Mouse (Mus musculus) gastrocnemius, adult 8-10 months (tissue): Measurements from ENCODE around the gene Glyatl3. TPM values are rescaled to one million over a fixed set of nuclear protein-coding genes. Genes with fewer than 3 reads are reported as not detected.

Experiments
- DNase-seq, 2 experiments: peaks; one replicate each; pipeline ENCODE4 v3.0.0; 2022; ENCODE audit warnings: low spot score in 2 of 2
- total RNA-seq, 4 experiments: library from RNA; stranded (reverse); gene quantifications; 2 replicates each; pipeline ENCODE4 v1.2.4; 2022

Gene Glyatl3
- total RNA-seq, result not detected

DNA sequence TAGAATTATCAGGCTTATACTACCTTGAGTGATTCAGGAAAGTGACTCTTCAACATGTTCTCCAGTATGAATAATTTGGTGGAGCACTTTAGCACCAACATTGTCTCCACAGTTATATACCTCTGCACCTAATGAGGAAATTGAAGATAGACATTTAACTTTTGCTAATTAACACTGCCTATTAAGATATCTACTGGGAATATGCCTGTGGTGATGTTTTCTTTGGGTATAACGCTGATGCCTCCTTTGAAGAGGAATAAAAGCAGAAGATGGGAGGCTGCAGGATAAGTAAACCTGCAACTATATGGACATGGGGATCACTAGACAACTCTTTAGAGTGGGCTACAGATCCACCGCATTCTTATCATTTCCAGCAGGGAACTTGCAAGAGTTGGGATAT, at the start of gene Glyatl3:
Gene Glyatl3 (minus strand): TSS at position 101 of the 400 bp plus-strand sequence.
- no peak for DNase-seq

DNA sequence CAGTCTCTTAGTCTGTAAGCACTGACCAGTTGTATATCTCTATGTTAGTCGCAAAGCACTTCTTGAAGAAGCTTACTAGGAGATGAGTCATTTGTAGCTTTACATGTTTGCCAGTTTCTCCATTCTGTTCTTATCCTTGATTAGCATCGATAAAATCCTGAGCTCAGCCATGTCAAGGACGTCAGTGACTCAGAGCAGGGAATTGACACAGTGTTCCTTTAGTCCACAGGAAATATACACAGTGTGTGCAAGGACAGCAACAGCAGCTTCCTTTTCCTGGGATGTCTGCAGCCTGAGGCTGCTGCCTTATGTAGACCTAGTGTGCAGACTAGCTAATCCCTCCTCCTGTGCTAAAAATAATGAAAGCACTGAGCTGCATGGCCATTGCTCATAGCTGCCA, 34.4 kb upstream of the Glyatl3 start:
- DNase-seq, result no peak

DNA sequence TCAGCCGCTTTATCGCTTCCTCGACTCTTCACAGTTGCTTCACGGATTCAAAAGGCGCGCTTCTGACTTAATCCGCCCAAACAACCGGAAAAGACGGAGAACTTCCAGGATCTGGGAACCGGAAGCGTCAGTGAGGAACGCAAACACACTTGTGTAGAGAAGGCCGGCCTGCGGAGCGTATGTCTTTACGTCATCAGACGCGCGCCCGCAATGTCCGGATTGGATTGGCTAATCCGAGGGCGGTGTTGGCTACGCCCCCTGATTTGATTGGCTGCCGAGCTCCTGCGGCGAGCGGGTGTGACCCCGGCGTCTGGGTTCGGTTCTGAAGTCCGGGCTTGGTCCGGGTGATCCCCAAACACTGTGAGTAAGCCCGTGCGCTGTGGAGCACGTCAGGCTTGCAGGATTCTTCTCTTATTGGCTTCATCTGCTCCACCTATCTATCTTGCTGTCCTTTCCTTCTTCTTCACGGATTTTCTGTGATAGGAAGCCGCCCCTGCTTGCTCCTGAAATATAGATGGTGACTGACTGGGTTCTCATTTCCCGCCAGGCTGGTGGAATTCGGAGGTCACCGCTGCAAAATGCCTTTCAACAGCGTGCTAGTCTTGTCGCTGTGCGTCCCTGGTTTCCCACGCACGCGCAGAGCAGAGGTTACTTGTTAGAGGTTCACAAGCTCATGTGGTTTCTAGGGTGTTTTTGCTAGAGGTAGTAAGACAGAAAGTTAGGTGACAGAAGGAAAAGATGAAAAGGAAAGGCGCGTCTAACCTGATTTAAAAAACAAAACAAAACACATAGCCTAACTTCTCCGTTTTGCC, 20.5 kb upstream of the Glyatl3 start, which contains the start of the genes Mut and Cenpq:
Gene Mut (plus strand): TSS at position 266 of the 812 bp plus-strand sequence.
Gene Cenpq (minus strand): TSS at position 628 of the 812 bp plus-strand sequence.
- DNase-seq, result peak; percentile 96 to 97

DNA sequence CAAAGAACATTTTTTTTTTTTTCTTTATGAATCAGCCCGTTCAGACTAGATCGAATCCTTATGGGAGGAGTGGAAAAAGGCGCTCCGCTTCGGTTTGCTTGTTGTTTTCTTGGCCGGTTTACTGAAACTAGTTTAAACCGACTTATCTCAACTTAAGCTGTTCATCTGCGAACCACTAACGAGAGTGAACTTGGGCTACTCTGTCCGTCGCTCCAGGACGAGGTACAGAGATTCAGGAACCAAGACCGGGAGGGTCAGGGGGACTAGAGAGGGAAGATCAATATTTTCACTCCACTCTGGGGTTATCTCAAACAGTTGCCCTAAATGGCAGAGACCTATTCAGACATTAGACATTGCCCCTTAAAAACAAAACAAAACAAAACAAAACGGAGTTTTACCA, 19.8 kb upstream of the Glyatl3 start:
- DNase-seq, result no peak

DNA sequence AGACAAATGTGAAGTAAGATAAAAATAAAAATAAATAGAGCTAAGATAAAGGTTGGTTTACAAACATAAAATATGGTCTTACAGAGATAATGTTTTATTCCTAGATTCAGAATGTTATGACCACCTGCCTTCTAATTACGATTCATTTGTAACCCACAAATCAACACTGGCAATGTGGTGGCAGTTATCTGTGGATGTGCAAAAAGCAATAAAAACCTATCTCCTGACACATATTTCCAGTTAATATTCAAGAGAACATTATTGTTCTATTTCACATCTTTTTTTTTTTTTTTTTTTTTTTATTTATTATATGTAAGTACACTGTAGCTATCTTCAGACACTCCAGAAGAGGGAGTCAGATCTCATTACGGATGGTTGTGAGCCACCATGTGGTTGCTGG, 1.3 kb upstream of the Glyatl3 start:
- no peak for DNase-seq

DNA sequence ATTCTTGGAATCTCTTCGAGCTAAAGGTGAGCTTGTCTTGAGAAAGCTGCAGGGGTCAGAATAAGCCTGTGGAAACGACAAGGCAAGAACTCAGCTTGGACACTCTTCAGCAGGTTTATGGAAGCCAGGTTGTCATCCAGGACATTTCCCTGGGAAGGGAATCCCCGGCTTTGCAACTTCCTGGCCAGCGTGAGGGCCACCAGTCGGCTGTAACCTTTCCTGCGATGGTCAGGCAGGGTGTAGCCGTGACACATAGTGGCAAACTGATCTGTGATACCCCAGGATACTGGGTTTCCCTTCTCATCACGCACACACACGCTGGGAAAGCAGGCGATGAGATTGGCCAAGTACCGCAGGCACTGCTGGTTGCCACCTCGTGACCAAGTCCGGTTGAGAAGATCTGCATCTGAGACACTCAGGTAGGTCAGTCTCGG, 9.4 kb downstream of the Glyatl3 start:
- DNase-seq, result no peak

DNA sequence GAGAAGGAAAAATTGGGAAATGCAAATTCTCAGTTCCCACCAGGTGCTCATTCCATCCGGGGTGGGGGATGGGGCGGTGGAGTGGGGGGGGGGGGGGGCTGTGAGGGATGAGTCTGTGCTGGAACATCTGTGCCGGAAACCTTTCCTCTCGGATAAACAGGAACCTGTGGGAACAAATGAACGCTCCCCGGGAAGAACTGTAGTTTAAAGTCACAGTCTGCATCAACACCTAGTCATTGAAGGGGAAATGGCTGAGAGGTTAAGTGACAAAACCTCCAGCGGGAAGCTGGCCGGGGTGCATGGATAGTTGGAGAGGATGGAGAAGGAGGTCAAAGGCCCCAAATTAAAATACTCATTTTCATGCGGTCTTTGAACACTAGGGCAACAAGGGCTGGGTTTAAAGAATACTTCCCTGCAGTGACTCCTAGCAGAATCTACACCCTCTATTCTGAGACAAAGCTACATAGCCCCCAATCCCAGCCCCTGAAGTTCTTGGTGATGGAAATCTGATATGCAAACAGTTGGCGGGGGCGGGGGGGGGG, 10.0 kb downstream of the Glyatl3 start:
- DNase-seq, result no peak

DNA sequence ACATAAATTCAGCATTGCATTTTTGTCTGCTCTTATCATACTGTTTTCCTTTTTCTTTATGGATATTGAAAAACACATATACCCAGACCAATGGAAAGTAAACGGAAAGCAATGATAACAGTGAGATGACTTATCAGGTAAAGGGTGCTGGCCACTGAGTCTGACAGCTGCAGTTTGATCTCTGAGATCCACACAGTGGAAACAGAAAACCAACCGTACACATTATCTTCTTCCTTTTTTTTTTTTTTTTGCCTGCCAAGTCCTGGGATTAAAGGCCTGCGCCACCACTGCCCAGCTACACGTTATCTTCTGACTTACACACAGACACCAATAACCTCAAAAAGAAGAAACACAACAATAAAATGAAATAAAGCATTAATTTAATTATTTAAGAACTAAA, 10.8 kb downstream of the Glyatl3 start:
- DNase-seq, result no peak

DNA sequence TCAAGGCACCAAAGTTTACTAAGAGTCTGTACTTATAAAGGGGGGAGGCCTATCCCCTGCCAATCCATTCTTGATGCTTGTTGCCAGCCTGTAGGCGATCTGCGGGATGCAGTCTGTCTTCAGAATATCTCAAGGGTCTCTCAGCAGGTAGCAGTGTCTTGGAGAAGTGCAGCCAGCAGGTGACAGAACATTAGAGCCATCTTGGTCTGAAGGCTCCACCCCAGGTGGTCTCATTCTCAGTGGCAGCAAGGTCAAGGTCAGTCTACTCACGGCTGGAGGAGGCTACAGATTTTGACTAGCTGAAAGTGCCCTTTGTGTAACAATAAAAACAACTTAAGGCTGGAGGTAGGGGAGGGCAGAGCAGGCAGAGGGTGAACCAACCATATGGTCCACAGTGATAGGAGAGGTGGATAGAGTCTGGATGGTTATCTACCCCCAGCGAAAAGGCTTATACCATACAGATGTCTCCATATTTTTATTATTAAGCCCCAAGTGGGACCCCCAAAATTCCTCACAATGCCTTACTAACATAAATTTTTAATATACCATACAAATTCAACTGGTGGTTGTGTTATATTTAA, 14.3 kb downstream of the Glyatl3 start:
- DNase-seq, result no peak

DNA sequence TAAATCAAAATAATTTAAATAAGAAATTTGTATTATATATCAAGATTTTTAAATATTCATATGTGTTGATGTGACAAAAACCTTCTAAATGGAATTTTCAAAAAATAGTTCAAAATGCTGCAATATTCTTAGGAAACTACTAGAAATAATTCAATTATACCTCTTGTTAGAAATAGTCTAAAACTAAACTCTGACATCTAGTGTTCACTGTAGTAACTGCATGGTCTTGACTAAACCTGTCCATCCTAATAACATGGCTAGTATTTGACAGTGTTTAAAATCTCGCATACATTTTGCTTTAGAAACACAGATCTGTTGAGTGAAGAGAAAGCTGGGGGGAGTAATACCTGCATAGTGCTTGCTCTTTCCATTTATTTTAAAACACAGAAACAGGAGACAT, 17.3 kb downstream of the Glyatl3 start:
- no peak for DNase-seq

DNA sequence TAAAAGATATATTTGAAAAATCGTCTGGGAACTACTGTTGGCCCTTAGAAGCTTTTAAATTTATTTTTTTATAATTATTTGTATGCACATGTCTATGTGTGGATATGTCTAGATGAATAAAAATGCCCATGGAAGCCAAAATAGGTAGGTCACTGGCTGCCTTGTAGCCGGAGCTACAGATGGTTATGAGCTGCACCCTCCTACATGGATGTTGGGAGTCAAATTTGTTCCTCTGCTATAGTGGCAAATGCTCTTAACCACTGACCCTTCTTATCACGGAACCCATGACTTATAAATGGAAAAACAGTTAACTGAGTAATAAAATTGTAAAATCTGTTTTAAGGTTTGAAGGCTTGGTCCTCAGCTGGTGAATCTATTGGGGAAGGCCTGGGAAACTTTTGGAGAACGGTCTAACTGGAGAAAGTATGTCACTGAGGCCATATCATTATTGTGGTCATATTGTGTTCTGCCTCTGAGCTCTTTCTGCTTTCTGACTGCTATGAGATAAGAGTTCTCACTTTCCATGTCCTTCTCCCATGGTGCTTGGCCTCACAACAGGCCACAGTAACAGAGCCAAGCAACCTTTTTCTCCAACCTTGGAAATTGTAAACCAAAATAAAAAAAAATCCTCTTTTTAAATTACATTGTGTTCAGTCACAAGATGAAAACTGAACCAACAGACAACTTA, 26.2 kb downstream of the Glyatl3 start:
- DNase-seq, result no peak

DNA sequence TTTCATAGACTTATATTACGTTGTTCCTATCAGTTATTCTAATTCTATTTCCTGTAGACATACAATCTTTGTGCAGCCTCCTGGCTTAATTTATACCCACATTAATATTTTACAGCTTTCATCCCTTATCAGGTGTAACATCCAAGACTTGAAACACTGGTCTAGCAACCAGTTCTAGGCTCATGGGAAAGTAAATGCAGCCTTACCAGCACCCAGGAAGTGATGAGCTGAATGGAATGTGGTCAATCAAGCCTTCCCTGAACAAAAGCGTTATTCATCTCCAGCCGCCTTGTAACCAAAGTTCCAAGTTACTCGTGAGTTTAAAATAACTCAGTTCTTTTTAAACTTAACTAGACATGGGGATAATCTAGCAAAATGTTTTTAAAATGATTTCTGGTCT, 29.0 kb downstream of the Glyatl3 start:
- DNase-seq, result no peak

DNA sequence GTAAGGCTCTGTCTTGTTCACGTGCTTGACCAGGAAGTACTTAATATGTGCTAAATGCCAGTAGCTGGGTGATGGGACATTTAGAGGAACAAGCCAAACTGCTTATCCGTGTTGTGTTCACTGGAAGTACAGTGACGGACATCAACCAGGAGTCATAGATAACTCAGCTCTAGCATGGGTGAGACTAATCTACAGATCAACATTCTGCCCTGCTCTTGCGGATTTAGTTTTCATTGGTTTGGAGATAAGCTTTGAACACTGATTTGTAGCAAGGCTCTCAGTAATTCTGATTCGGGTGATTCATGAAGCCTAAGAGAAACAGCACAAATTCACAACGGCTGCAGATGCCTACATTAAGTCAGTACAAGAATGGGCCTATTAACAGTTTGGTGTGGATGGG, 32.0 kb downstream of the Glyatl3 start:
- no peak for DNase-seq

DNA sequence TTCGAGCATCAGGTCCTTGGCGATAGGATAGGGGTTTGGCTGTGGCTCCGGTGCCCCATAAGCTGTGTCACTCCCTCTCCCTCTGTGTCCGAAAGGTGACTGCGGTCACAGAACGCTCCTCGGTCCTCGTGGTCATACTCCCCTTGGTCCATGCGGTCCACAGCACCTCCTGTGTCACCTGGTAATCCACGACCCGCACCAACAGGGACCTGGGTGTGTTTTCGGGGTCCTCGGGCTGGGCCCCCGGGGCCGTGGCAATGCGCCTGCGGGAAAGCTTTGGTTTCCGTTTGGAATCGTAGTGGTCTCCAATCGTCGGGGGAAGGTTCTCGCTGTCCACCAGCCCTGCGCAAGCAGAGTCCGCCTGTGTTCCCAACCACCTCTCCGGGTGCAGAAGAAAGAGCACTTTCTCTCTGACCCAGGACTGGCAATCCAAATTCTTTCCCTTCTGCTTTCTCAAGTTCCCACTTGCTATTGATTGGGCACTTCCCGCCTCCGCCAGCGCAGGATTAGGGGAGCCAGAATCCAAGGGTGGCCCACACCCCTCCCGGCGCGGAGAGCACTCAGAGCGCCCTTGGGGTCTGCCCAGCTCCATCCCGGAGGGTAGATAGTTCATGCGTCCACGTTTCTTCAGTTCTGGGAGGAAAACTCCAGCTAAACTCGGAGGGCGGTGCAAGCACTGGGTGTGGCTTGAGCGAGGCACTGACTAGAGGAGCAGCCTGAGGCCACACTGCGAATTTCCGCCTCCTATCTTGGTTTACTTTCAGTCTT, 34.0 kb downstream of the Glyatl3 start, which contains the start of gene 9130008F23Rik:
Gene 9130008F23Rik (minus strand): TSS at position 636 of the 768 bp plus-strand sequence.
- peak; percentile 8 to 36 for DNase-seq

DNA sequence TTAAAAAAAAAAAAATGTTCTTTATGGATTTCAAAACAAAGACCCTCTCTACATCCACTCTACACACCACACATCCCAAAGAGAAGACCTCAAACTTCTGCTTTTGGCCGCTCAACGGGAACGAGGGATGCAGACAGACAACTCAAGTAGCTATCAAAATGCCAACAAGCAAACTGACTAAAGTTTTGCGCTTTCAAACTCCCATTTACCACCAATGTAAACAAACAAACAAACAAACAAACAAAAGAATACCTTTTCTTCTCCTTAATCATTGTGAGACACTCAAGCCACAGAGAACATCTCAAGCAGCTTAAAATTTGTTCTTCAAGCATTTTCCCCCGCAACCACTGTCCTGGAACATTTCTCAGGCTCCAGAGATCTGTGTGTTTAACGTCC, 34.6 kb downstream of the Glyatl3 start:
- DNase-seq, result no peak

DNA sequence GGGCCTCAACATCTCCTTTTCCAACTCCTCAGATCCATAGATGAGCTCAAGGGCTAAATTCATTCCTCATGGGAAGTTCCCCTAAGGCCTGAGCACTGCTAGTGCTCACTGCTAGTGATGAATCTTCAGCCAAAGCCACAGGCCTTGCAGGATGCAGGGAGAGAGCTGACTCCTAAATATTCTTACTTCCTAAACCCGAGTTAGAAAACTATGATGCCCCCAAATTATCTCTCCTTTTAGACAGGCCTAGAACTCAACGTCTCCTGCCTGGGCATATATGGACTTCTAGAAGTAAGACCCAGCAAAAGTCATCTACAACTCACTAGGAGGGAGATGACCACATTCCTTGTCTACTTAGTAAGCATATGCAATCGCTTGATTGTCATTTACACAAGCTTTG, 36.4 kb downstream of the Glyatl3 start:
- no peak for DNase-seq

DNA sequence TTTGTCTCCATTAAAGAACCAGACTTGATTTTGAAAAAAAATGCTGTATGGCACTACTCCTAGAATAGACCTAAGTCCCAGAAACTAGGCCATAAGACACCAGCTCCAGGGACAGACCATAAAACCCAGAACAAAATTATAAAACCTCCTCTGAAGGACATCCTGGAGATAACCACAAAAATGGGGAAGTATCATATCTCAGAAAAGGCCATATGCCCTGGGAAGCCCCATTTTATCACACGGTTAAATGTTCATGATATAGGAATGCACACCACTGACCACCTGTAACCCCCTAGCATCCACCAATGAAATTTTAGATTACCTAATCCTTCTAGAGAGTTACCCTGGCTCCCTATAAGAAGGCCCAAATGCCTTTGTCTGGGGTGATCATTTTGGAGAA, 38.6 kb downstream of the Glyatl3 start:
- no peak for DNase-seq

DNA sequence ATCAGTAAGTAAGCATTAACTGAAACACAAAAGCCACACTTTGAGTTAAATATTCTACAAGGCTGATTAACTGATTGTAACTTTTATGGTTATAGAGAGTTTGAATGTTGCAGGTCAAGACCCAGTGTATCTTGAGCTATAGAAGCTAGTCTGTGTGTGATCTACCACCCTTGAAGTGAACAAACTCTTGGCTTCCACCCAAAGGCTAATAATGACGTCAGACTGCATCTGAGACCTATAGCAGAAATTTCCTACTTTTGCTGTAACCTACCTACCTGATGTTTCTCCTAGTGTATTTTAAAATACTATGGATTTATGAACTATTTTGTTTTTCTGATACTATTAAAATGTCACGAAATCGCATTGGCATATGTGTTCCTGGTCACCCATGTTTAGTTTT, 39.4 kb downstream of the Glyatl3 start:
- no peak for DNase-seq

DNA sequence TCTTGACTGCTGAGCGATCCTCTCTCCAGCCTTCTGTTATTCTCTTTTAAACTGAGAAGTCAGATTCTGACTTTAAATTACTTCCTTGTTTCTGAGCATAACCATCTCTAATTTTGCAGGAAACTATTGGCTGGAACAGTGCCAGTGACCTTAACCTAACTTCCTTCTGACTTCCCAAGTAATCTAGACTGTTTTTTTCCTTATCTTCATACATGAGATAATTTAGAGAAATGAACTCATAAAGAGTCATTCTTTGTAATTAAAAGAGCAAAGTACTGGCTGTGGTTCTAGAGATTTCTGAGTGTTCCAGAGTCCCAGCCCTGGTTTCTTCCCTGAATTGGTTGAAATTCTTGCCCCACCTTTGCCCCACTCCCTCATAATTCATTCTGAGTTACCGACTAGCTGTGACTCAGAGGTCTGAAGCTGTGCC, 40.6 kb downstream of the Glyatl3 start:
- DNase-seq, result no peak

DNA sequence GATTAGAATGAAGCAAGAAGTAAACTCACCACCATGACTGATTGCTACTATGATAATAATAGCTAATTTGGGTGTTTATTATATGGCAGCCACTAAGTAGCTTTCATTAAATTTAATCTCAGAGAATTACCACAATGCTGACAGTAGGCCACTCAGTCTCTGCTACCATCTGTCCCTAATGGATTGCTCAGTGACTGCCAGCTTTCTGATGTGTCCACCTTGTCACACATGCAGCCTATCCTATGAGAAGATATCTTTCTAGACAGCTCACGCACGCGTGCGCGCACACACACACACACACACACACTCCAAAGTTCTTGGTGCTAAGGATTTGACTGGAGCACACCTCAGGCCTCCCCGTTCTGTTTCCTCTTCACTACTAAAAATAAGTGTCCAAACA, 41.5 kb downstream of the Glyatl3 start:
- no peak for DNase-seq
